Mouse (Mus musculus) embryo, embryonic 9.5 days (tissue): ENCODE data around the gene Gpi1.

Source experiments
- DNase-seq: peaks from one replicate; pipeline ENCODE4 v3.0.0-alpha.2; 2017; ENCODE audit errors: extremely low spot score

Gpi1 gene

DNA sequence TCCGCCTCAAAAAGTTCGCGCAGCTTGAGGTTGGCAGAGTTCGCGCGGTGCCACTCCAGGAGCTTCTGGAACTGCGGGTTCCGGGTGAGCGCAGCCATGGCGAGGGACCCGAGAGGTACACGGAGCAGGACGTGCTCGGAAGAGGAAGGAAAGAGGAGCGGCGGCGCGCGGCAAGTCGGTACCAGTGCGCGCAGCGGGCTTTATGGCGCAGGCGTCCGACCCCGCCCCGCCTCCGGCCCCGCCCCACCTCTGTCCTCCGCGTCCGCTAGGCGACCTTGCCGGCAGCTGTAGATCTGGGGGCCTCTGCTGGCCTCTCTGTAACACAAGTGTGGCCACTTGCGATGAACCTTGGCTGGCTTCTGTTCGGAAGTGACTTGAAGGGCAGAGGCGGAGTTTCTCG, at the start of gene Gpi1:
Gene Gpi1 (minus strand): TSS at position 221 of the 400 bp plus-strand sequence.
- DNase-seq: peak; percentile 93

DNA sequence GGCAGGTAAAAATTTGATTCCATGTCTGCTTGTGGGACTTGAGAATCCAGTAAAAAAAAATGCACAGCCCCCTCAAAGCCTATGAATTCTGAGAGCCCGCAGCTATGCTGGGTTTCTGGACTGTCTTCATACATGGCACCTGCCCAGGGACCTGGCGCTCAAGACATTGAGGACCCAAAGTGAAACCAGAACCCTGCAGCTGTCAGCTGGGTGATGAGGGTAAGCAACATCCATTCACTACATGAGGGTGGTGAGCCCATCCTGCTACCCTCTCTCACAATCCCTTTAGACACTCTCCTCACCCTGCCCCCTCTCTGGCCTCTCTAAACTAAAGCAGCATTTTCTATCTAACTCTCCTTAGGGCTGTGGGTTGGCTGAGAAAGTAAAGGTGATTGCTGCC, 47.5 kb upstream of the Gpi1 start:
- DNase-seq: no peak

DNA sequence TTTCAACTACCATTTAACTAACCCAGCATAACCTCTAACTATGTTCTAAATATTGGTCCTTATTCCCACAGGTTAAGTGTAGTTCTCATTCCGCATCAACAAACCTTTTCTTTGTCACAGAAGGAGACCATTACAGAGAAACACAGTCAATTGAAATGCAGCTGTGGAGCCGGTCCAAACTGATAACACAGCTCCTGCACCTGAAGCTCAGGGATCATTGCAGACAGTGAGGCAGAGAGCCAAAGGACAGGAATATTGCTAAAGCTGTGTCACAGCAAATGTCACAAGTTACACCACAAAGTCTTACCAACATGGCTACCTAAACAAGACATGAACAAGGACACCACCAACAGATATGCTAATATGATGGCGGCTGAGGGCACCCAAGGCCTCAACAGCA, 45.9 kb upstream of the Gpi1 start:
- DNase-seq: no peak

DNA sequence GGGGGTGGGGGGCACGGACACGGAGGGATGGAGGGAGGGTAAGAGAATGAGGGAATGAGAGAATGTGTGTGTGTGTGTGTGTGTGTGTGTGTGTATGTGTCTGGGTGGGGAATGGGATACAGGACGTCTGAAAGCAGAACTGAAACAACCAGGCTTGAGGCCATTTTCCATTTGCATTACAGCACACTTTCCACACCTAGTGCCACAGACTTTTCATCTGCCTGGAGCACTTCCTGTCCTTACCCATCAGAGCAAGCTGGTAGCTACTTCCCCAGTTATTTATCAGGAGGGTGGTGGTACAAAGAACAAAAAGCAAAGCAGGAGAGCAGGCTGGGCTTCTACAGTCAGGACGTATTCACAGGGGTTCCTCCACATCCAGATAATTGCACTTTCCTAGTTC, 42.3 kb upstream of the Gpi1 start:
- DNase-seq: no peak

DNA sequence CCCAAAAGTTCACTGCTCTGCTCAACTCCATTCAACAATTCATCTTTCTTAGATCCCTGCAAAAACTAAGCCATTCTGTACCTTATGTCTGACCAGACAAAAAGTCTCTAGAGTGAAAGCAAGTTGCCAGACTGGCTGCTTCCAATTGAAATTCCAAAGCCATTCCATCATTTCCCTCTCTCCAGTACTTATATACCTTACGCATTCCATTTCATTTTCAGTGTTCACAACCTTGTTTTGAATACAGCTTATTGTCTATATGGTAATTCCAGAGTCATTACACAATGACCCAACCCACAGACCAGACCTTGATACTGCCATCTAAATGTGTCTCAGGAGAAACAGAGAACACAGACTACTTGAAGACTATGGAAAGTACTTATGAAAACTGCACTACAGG, 38.3 kb upstream of the Gpi1 start:
- no peak for DNase-seq

DNA sequence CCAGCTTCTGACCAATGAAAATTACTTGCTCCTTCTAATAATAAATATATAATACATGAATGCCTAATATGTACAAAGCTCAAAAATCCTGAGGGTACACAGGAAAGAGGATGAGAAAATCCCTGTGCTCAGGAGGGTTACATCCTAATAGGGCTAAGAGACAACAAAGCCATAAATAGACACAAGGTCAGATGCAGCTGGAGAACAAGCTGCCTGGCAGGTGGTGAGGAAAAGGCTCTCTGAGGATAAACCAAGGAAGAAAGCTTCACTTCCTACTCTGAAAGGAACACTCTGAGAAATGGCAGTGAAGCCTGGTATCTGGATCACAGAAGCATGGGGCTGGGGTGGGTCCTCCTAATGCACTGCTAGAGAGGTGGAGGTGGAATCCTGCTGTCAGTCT, 36.3 kb upstream of the Gpi1 start:
- no peak for DNase-seq

DNA sequence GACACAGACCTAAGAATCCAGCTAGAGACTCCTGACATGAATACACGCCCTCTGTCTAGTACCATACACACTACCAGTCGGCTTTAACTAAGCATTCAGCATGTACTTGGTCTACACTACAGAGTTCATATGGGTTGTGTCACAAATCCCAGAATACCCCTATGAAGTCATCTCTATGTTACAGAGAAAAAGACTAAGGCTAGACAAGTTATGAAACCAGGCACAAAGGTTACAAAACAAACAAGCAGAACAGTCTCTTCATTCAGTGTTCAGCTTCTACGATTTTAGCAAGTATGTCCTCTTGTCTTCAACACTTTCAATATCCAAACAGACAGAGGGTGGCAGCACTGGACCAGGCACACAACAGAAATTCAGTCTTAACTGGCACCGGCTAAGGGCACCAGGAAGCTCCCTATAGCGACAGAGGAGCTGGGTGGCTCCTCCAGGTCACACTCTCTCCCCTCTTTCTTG, 35.8 kb upstream of the Gpi1 start:
- DNase-seq: peak; percentile 21

DNA sequence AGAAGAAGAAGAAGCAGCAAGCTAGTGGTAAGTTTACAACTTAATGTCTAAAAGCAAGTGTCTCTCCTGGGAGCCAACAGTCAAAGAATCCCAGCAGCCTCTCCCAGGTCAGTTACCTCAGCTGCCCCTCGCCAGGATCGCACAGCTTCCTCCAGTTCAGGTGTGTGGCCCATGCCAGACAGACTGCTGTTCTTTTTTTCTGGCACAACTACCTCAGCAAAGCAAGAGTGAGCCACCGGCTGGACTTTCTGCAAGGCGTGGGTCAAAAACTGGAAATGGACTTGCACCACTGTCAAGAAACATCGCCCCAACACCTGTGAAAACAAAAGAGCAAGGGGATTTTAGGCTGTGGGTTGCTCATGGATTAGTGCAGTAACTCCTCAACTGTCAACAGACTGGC, 33.3 kb upstream of the Gpi1 start:
- DNase-seq: no peak

DNA sequence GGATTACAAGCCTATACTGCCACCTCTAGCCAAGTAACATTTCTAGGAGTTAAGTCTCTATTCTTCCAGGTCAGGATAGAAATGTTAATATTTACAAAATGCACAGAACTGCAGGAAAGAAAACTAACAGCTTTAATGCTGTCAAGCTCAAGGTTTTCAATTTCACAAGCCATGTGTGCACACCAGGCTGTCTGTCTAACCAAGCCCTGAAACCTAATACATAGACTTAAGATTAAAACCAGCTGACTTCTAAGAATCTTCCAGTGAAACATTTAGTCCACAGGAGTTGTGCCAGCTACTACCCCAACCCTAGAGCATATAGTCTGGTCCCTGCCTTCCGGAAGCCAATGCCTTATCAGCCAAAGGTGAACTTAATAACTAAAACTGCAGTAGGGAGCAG, 28.3 kb upstream of the Gpi1 start:
- DNase-seq: no peak

DNA sequence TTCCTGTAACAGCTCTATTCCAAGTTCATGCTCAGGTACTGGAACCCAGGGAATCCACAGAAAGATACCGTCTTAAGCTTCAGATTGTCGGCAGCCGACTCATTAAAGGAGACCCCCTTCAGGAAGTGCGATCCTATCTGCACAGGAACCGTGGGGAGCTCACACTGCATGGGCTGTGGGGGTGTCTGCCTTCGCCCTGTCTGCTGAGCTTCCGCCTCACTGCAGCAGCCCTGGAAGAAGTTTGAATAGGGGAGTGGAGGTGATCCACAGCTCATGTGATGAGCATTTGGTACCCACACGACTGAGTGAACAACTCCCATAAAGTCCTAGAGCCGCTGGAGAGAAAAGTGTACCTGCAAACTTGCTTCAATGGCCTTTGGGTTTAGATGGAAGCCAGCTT, 27.1 kb upstream of the Gpi1 start:
- no peak for DNase-seq

DNA sequence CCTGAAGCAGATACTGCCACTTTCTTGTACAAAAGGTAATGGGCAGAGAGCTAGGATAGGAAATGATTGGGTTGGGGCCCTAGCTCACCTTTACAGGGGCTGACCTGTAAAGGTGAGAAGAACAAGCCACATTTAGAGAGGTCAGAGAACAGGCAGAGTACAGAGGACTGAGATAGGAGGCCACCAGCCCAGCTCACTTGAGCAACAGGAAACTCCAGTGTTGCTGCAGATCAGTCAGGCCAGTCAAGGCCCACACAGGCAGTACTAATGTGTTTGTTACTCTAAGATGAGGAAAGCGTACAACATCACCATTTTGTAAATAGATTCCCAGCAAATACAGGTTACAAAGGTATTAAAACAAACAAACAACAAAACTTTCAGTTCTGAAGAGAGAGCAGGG, 25.8 kb upstream of the Gpi1 start:
- no peak for DNase-seq

DNA sequence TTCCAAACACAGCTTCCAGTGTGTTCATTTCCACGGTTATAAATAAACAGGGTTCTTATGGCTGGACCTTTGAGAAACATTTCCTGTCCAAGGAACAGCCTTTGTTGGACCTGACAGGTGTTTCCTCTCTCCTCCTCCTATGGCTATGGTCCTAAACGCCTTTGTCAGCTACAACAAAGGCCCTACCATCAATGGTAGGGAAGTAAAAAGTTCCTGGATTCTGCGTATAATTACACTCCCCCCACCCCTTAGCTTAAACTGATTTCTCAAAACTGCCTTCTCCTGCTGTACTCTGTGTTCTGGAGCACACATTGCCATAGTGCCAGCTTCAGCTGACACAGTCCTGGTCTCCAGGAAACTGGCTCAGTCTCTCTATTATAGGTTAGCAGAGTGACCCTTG, 25.0 kb upstream of the Gpi1 start:
- no peak for DNase-seq

DNA sequence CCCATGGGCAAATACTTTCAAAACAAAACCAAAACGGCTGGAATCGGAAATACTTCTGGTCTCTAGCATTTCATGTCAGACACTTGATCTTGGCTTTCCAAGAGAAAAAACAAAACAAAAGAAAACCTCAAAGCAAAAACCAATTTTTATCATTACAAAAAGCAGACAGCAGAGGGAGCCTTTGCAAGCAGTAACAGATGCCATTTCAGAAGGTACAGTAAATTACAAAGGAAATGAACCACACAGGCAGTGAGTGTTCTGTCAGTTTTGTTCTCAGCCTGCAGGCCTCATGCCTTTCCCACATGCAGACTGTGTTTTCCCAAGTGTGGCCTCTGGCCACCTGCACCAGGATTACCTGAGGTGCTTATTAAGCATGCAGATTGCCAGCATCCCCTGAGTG, 21.9 kb upstream of the Gpi1 start:
- DNase-seq: no peak

DNA sequence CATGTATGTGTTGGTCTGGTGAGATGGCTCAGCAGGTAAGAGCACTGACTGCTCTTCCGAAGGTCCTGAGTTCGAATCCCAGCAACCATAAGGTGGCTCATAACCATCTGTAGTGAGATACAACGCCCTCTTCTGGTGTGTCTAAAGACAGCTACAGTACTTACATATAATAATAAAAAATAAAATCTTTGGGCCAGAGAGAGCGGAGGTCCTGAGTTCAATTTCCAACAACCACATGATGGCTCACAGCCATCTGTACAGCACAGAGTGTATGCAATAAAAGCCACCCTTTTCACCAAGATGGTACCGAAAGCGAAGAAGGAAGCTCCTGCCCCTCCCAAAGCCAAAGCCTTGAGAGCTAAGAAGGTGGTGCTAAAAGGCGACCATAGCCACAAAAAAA, 20.6 kb upstream of the Gpi1 start, which contains the start of gene Gm6096:
Gene Gm6096 (plus strand): TSS at position 301 of the 400 bp plus-strand sequence.
- DNase-seq: no peak

DNA sequence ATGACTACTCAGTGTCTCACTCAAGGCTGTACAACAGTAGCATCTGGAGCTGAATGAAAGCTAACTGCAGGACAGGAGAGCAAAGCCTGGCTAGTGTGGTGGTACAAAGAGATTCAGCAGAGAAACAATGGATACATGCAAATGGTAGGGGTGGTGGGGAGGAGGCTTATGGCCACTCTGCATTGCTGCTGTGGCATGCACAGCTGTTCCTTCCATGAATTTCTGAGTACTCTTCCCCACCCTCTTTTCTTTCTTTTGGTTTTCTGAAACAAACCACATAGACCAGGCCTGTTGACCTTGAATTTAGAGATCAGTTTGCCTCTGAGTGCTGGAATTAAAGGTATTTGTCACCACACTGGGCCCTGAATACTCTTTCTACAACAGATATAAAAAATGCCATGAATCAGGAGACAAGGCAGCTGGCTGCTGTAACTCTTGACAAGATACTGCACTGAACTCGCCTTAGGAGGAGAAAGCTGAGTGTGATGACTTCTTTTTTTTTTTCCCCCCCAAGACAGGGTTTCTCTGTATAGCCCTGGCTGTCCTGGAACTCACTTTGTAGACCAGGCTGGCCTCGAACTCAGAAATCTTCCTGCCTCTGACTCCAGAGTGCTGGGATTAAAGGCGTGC, 16.8 kb upstream of the Gpi1 start:
- no peak for DNase-seq

DNA sequence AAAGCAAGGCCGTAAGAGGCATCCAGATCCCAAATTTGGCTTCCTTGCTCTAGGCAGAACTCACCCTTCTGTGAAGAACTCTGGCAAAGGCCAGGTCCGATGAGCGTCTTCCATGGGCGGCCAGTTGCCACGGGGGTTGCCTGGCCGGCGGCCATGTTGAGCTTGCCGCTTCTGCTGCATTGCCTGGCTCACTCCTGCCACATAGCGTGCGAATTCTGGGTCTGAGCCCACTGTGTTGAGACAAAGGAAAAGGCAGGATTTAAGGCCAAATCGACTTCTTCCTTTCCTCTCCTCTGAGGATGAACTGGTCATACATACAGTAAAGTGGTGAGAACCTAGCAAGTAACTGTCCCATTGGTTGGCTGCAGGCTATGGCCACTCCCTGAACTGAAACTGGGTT, 12.0 kb upstream of the Gpi1 start:
- DNase-seq: no peak

DNA sequence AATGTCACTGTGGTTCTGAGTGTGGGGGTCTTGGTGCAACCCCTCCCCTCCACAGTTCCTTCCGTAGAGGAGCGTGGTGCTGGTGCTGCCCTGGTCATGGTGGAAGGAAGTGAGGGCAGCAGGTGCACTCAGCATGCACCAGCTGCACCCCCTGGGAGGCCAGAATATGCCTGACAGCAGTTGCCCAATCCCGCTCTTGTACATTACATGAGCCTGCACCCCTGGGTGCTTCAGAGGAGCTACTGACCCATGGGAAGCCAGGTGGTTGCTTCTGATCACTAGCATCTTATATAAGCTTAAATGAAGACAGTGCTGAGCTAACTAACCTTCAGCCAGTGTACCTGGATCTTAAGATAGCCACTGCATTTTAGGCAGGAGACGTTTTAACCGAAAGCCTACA, 8.0 kb upstream of the Gpi1 start:
- no peak for DNase-seq

DNA sequence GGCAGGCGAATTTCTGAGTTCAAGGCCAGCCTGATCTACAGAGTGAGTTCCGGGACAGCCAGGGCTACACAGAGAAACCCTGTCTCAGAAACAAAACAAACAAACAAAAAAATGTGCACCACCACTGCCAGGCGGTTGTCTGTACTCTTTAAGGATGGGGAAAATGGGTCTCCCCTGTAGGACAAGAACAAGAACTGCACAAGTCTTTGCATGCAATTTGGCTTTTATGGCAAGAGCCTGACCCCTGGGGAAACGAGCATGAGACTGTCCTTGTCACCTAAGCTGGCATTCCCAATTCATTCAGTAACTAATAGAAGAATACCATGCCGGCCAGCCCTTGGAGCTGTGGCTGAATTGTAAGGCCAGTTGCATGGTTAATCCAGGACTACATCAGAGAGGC, 5.5 kb upstream of the Gpi1 start:
- no peak for DNase-seq

DNA sequence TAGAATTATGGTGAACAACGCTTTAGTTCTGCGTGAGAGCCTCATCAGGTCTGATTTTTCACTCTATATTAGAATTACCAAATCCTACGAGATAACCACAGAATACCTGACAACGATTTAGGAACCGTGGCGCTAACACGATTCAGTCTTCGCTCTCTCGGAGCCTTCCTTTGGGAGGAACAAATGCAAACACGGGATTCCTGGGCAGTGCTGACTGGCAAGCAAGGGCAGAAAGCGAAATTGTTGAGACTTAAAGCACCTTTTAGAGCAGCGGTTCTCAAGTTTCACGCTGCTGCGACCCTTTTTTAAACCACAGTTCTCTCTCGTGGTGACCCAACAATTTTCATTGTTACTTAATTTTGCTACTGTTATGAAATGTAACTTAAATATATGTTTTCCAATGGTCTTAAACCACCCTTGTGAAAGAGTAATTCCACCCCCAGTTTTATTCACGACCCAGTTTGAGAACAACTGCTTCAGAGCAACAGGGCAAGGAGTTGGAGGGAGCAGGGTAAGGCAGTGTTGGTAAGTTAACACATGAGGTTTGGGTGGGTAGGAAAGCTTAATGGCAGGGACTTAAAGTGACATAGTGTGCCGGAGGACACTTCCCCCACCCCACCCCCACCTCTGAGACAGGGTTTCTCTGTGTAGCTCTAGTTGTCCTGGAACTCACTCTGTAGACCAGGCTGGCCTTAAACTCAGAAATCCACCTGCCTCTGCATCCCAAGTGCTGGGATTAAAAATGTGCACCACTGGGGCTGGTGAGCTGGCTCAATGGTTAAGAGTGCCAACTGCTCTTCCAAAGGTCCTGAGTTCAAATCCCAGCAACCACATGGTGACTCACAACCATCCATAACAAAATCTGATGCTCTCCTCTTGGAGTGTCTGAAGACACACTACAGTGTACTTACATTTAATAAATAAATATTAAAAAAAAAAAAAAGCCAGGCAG, 4.8 kb upstream of the Gpi1 start:
- DNase-seq: no peak

DNA sequence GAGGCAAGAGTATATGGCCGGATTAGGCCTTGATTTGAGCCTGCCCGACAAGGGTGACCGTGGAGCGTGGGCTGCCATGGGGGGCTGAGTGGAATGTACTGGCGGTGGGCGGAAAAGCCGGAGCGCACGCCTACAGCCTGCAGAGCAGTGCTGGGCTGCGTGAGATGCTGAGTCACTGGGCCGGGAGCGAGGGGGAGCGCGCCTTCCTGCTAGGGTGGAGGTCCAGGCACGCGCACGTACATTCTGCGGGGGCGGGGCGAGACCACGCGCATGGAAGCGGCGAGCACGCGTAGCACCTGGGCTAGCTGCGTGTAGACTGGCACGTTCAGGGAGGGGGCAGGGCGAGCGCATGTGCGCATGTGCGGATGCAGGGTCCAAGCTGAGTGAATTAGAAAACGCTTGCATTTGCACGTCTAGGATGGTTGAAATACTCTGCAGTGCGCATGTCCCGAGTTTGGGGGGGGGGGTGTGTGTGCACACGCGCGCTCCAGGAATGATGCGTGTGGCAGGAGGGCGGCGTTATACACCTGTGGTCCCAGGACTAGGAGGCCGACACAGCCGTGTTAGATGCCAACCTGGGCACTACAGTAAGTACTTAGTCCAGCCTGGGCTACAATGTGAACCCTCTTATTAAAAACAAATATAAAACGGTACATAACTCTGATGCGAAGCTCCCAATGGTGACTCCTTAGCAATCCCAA, 3.9 kb upstream of the Gpi1 start:
- peak; percentile 100 for DNase-seq

DNA sequence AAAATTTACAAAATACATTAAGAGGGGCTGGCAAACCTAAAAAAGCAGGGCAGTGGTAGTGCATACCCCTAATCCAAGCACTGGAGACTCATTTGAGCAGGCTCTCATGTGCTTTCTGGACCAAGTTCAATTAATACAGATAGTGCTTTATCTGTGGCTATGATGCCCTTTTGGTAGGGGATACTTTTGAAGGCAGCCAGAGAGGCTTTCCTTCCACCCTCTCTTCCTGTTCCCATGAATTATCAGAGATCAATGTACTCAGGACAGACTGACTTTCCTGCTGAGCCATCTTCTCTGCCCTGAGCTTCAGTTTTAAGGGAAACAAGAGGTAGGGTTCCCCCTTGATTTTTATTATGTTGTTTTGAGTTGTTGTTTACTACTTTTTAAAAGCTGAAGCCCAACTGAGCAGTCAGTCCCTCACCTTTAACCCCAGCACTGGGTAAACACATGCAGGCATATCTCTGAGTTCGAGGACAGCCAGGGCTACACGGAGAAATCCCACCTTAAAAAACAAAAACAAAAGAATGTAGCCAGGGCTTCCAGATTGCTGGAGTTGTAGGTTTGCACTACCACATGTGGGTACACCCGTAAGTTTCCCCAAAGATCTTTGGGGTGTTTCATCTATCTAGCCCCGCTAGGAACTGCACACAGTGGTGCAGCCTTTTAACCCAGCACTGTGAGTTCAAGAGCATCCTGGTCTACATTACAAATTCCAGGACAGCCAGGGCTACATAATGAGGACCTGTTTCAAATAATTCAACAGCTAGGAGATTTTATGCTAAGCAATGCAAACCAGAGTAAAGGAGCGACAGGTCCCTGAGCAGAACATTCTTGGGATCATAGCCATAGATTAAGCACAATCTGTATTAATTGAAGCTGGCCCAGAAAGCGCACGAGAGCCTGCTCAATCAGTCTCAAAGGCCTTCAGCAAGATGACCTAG, 2.9 kb upstream of the Gpi1 start:
- DNase-seq: no peak
